Mouse (Mus musculus) thymus, adult 18-20 months (tissue): ENCODE measurements around the gene Bsg.

Source experiments
- DNase-seq, 2 experiments: peaks; one replicate each; pipeline ENCODE4 v3.0.0; 2022; ENCODE audit warnings: mixed read lengths in 2 of 2

The Bsg gene

GRCm38 (mm10) chr10:79704065-79704969 lies at the start of gene Bsg:
Bsg (plus strand) TSS chr10:79704491.
- peak; percentile 98 to 99 for DNase-seq

GRCm38 (mm10) chr10:79654946-79655395 lies 49.3 kb upstream of the Bsg start:
- no peak for DNase-seq

- DNase-seq: no peak
Measured at GRCm38 (mm10) chr10:79658829-79659228, 45.5 kb upstream of the Bsg start.

GRCm38 (mm10) chr10:79660298-79660697 lies 44.0 kb upstream of the Bsg start:
- DNase-seq: no peak

- DNase-seq: no peak
Measured at GRCm38 (mm10) chr10:79661861-79662260, 42.4 kb upstream of the Bsg start.

- peak in 1 of 2 experiments; percentile 52 for DNase-seq
Measured at GRCm38 (mm10) chr10:79664131-79664665, 40.1 kb upstream of the Bsg start, which contains the start of gene Madcam1. Madcam1 (plus strand) TSS chr10:79664559.

- no peak for DNase-seq
Measured at GRCm38 (mm10) chr10:79665051-79665450, 39.2 kb upstream of the Bsg start.

- DNase-seq: no peak
Measured at GRCm38 (mm10) chr10:79666493-79666892, 37.8 kb upstream of the Bsg start.

- no peak for DNase-seq
Measured at GRCm38 (mm10) chr10:79668076-79668475, 36.2 kb upstream of the Bsg start.

GRCm38 (mm10) chr10:79668771-79669575 lies 35.3 kb upstream of the Bsg start, which contains the start of gene Tpgs1:
Tpgs1 (plus strand) TSS chr10:79669369.
- DNase-seq: peak; percentile 70 to 84

GRCm38 (mm10) chr10:79669576-79670057 lies 34.7 kb upstream of the Bsg start:
- peak; percentile 69 to 71 for DNase-seq

GRCm38 (mm10) chr10:79670071-79670888 lies 34.0 kb upstream of the Bsg start:
- DNase-seq: no peak

GRCm38 (mm10) chr10:79671396-79672087 lies 32.7 kb upstream of the Bsg start:
- no peak for DNase-seq

- DNase-seq: no peak
Measured at GRCm38 (mm10) chr10:79672088-79672455, 32.2 kb upstream of the Bsg start.

- no peak for DNase-seq
Measured at GRCm38 (mm10) chr10:79673054-79673453, 31.2 kb upstream of the Bsg start.

- no peak for DNase-seq
Measured at GRCm38 (mm10) chr10:79675346-79676035, 28.8 kb upstream of the Bsg start.

GRCm38 (mm10) chr10:79680606-79681495 lies 23.4 kb upstream of the Bsg start:
- DNase-seq: peak in 1 of 2 experiments; percentile 59

- DNase-seq: peak; percentile 99
Measured at GRCm38 (mm10) chr10:79681591-79682245, 22.6 kb upstream of the Bsg start, which contains the start of gene Cdc34. Cdc34 (plus strand) TSS chr10:79682195.

- peak; percentile 33 to 60 for DNase-seq
Measured at GRCm38 (mm10) chr10:79682551-79682915, 21.8 kb upstream of the Bsg start.
